Mouse (Mus musculus) neutrophil, adult 59 days (primary cell): ENCODE data around the gene Ddx1. TPM values are rescaled to one million over a fixed set of nuclear protein-coding genes. Genes with fewer than 3 reads are reported as not detected.

Source experiments
- total RNA-seq, 2 experiments: library from RNA; stranded (reverse); gene quantifications; 1 replicate in 1 of 2; 2 replicates in 1 of 2; pipeline ENCODE4 v1.2.4; 2023

The Ddx1 gene
- total RNA-seq, result 10 to 100 TPM; 18.4 to 26.4 TPM

DNA sequence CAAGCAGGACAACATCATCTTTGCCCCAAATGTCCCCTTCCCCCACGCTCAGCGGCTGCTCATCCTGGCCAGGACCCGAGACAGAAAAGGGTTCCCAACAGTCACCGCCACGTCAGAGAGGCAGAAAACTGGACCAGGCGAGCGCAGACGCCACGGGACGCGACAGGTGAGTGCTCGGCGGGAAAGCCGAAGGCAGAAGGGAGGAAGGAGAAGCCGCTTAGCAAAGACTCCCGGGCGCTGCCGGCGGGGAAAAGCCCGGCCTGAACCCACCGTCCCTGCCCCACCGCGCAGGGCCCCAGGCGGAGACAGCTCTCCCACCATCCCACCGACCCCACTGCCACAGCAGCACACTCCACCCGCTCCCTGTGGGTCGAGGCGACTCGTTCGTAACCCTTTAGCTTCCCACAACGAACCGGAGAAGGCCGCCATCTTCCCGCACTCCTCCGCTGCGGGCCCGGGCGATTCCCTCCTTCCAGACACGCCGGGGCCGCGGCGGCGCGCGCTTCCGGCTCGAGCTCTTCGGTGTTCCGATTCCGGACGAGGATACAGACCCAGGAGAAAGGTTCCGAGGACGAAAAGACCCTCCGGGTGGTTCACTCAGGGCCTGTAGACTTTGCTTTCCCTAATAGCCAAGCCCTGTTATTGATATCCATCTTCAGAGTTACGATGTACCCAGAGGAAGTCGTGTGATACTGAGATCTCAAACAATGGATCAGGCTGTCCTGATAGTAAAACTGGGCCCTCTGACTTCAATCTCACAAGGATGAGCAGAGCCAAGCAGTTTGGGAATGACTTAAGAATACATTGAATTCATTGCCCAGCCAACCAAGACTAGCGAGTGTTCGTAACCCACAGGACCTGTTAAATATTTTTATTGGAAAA is at the start of gene Ddx1:
Gene Ddx1, minus strand, starts transcription at position 523 of the 882 bp plus-strand sequence.

GRCm38 (mm10) chr12:13268826-13269449 is 19.9 kb upstream of the Ddx1 start, which contains the start of gene Nbas:
Nbas (plus strand) TSS chr12:13269133.

Other genes starting within 250 kb of the Ddx1 start
- 10 to 100 TPM; 10.6 to 10.7 TPM for gene Nbas, start 19.9 kb upstream of the Ddx1 start, total RNA-seq